Mouse (Mus musculus) embryonic facial prominence, embryonic 15.5 days (tissue): ENCODE measurements around the gene Wnt9b. TPM values are rescaled to one million over a fixed set of nuclear protein-coding genes. Genes with fewer than 3 reads are reported as not detected.

Experiments used
- polyA plus RNA-seq: library from polyadenylated mRNA; unstranded; fragments of >200 nt; fragmentation: Nextera tagmentation; extraction: Ambion mirVana; gene quantifications from 2 replicates; pipeline ENCODE4 v1.2.1, GENCODE M21; 2015

Wnt9b gene
- polyA plus RNA-seq, 1 experiment from 2014 or later = 1.2 TPM

Other genes starting within 250 kb of the Wnt9b start
- not detected in 2 replicates for gene Lrrc37a, start 245.2 kb downstream of the Wnt9b start, polyA plus RNA-seq
- not detected in 2 replicates for gene Gm884, start 128.7 kb downstream of the Wnt9b start, polyA plus RNA-seq
- not detected in 2 replicates for gene Lyzl6, start 110.9 kb downstream of the Wnt9b start, polyA plus RNA-seq
- 0.22 and 0.32 TPM in 2 replicates for gene Rprml, start 100.3 kb downstream of the Wnt9b start, polyA plus RNA-seq
- gene Gosr2, start 51.9 kb downstream of the Wnt9b start, polyA plus RNA-seq = 92.5 and 93.5 TPM in 2 replicates
- 8.7 and 8.8 TPM in 2 replicates for gene Wnt3, start 24.3 kb upstream of the Wnt9b start, polyA plus RNA-seq
- 47.0 and 51.4 TPM in 2 replicates for gene Nsf, start 204.2 kb upstream of the Wnt9b start, polyA plus RNA-seq
- 64.5 and 65.3 TPM in 2 replicates for gene Arf2, start 216.9 kb upstream of the Wnt9b start, polyA plus RNA-seq